Comparison of ENCODE assay signal across 8 mouse cellular contexts in the genomic region with DNA sequence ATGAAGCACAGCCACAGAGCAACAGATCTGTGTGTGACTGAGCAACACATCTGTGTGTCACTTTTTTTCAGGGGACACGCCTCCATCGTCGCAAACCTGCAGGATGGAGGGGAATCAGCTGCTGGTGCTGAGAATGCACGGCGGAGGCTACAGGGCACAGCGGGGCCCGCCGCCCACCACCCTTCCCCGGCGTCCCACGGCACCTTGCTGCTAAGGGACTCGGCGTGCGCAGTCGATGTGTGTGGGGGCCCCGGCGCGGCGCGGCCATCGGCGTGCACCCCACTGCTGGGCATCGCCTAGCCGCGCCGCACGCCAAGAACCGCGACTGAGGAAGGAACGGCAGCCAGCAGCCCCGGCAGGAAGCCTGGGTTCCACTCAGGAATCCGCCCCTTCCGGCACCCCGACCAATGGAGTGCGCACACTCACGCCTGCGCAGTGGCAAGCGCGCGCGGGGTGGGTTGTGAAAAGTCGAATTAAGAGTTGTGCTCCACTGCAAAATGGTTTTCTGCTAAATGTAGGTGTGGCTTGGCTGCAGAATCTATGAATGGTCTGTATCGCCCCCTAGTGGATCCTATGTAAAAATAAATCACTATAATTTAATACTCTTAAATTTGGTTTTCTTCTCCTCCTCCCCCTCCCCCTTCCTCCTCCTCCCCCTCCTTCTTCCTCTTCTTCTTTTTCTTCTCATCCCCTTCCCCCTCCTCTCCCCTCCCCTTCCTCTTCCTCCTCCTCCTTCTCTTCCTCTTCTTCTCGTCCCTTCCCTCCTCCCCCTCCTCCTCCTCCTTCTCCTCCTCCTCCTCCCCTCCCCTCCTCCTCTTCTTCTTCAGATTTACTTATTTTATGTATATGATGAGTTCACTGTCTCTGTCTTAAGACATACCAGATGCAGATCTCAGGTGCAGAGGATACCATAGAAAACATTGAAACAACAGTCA. TPM values are rescaled to one million over a fixed set of nuclear protein-coding genes. Genes with fewer than 3 reads are reported as not detected.
DNase-seq lines count a peak whose midpoint lies in the region; ATAC-seq lines count a peak whose summit lies in the region.

A gene (minus strand): TSS at position 293 of the 935 bp plus-strand sequence.
A gene (minus strand): TSS at position 341 of the 935 bp plus-strand sequence.
A gene (minus strand): TSS at position 426 of the 935 bp plus-strand sequence.

- DNase-seq in T-cell, adult 2 months (ENCODE audit: low spot score), result peak; percentile 99
- peak; percentile 96 for DNase-seq in cerebellum, postnatal 36 days
- DNase-seq in frontal cortex, postnatal 36 days (ENCODE audit: low spot score in 2 of 2), result peak; percentile 98
- peak; percentile 96 for DNase-seq in left cerebral cortex, adult 11 months (ENCODE audit: low spot score)
- DNase-seq in lung, postnatal 4 days, result peak; percentile 98 to 99
- DNase-seq in retina, postnatal 7 days (ENCODE audit: low read depth, low spot score), result peak; percentile 94
- peak; percentile 95 for DNase-seq in urinary bladder, adult 2 months (ENCODE audit: low spot score)

- ATAC-seq in hindbrain, embryonic 15.5 days (ENCODE audit: low FRiP score, low read depth), result peak; percentile 100

- peaks cover 9% of the 10 kb centered on the region for H3K4me1 ChIP-seq in hindbrain, embryonic 15.5 days (replicated peaks)

- peaks cover 15% of the 10 kb centered on the region for H3K36me3 ChIP-seq in hindbrain, embryonic 15.5 days

- peak within 1 kb of the TSS; percentile 95 for H3K9ac ChIP-seq in hindbrain, embryonic 15.5 days

- under 1% methylated on average over 43 of the region's 44 CpGs for WGBS in hindbrain, embryonic 15.5 days

- no peaks in the 10 kb centered on the region for H3K9me3 ChIP-seq in hindbrain, embryonic 15.5 days

- peak within 1 kb of the TSS; percentile 89 for H3K4me3 ChIP-seq in hindbrain, embryonic 15.5 days

- peak within 1 kb of the TSS; percentile 93 for H3K27ac ChIP-seq in hindbrain, embryonic 15.5 days (replicated peaks)

- H3K27me3 ChIP-seq in hindbrain, embryonic 15.5 days, result no peaks in the 10 kb centered on the region

- H3K4me2 ChIP-seq in hindbrain, embryonic 15.5 days, result peak within 1 kb of the TSS; percentile 58

RNA-seq across cellular contexts. Expression of the first gene that starts in this region (rescaled TPM):
- polyA plus RNA-seq in hindbrain, embryonic 15.5 days (2015; fragmentation: Nextera tagmentation; extraction: Ambion mirVana), result 4.3 and 7.9 TPM in 2 replicates
- not detected in 2 replicates for polyA plus RNA-seq in urinary bladder, adult 2 months (2012; rRNA removed)

RNA-seq across cellular contexts. Expression of the second gene that starts in this region (rescaled TPM):
- 1.9 and 2.4 TPM in 2 replicates for polyA plus RNA-seq in hindbrain, embryonic 15.5 days (2015; fragmentation: Nextera tagmentation; extraction: Ambion mirVana)
- polyA plus RNA-seq in urinary bladder, adult 2 months (2012; rRNA removed), result 0.07 TPM in 1 of 2 replicates, not detected in the other

RNA-seq across cellular contexts. Expression of the third gene that starts in this region (rescaled TPM):
- 50.6 and 56.7 TPM in 2 replicates for polyA plus RNA-seq in hindbrain, embryonic 15.5 days (2015; fragmentation: Nextera tagmentation; extraction: Ambion mirVana)
- 31.2 and 34.7 TPM in 2 replicates for polyA plus RNA-seq in urinary bladder, adult 2 months (2012; rRNA removed)

Comparison
In these comparisons a context has a peak if more than half of its experiments do, and no peak if none do; other contexts are left out.
1. Peak in every context shown above with its lines: DNase-seq, ATAC-seq, H3K4me3 ChIP-seq and H3K27ac ChIP-seq.